Mouse (Mus musculus) erythroblast, embryonic 14.5 days (primary cell): Measurements from ENCODE around the gene Ncam1.

Source experiments
- GATA1 ChIP-seq: IDR thresholded peaks from 2 replicates; pipeline ENCODE4 v1.6.1; 2012; ENCODE audit warnings: low read length, inconsistent platforms, mixed read lengths
- TAL1 ChIP-seq: IDR thresholded peaks from 3 replicates; pipeline ENCODE4 v1.6.1; 2012; ENCODE audit warnings: low read length, inconsistent platforms, mixed read lengths

- no peak for TF ChIP-seq GATA1
- no peak for TF ChIP-seq TAL1
These were observed 174.7 kb downstream of the Ncam1 start for GRCm38 (mm10) chr9:49623934-49624505.
